Mouse (Mus musculus) intestine, embryonic 15.5 days (tissue): Measurements from ENCODE around the gene Ppp1r36. TPM values are rescaled to one million over a fixed set of nuclear protein-coding genes. Genes with fewer than 3 reads are reported as not detected.

Source experiments
- ATAC-seq: fragments of 200-750 bp; cut with Nextera tagmentation; 2 replicates; pipeline ENCODE4 v1.8.0; 2017; ENCODE audit warnings: moderate TSS enrichment, moderate library complexity
- H3K27ac ChIP-seq: fragments of 300-500 bp; sonication (generic); 2 replicates; pipeline ENCODE4 v1.5.1; 2015; ENCODE audit warnings: mild to moderate bottlenecking, inconsistent platforms
- H3K27me3 ChIP-seq: fragments of 300-500 bp; sonication (generic); replicated peaks from 2 replicates; pipeline ENCODE4 v1.6.1; 2015; ENCODE audit warnings: inconsistent platforms
- H3K36me3 ChIP-seq: fragments of 300-500 bp; sonication (generic); 2 replicates; pipeline ENCODE4 v1.6.1; 2015; ENCODE audit warnings: inconsistent platforms
- H3K4me1 ChIP-seq: fragments of 300-500 bp; sonication (generic); replicated peaks from 2 replicates; pipeline ENCODE4 v1.6.1; 2015; ENCODE audit warnings: inconsistent platforms
- H3K4me2 ChIP-seq: fragments of 300-500 bp; sonication (generic); replicated peaks from 2 replicates; pipeline ENCODE4 v1.6.1; 2015; ENCODE audit warnings: mild to moderate bottlenecking, inconsistent platforms
- H3K4me3 ChIP-seq: fragments of 300-500 bp; sonication (generic); replicated peaks from 2 replicates; pipeline ENCODE4 v1.5.1; 2015; ENCODE audit warnings: inconsistent platforms
- H3K9ac ChIP-seq: fragments of 300-500 bp; sonication (generic); 2 replicates; pipeline ENCODE4 v1.6.1; 2015; ENCODE audit warnings: inconsistent platforms
- H3K9me3 ChIP-seq: fragments of 300-500 bp; sonication (generic); 2 replicates; pipeline ENCODE4 v1.6.1; 2016; ENCODE audit warnings: inconsistent platforms
- WGBS: fragments of 180-500 bp; shearing (Covaris S2); methylation state at CpG from one replicate; pipeline ENCODE4 v1.1.7; 2015; 5-methylcytosine and 5-hydroxymethylcytosine counted together
- polyA plus RNA-seq: library from polyadenylated mRNA; unstranded; fragments of >200 nt; fragmentation: Nextera tagmentation; extraction: Ambion mirVana; gene quantifications from 2 replicates; pipeline ENCODE4 v1.2.1, GENCODE M21; 2015

Ppp1r36 gene
- polyA plus RNA-seq, 1 experiment from 2014 or later, result 1.5 TPM

- WGBS, result 2% methylated on average over 50 of the region's 54 CpGs
- Histone ChIP-seq H3K9ac (peak overlapping the region; percentile 68), H3K4me1 (peaks cover 20% of the 10 kb centered on the region), H3K27me3 (peaks cover 15% of the 10 kb centered on the region), H3K36me3 (no peaks in the 10 kb centered on the region), H3K4me3 (peak overlapping the region; percentile 68), H3K4me2 (peak overlapping the region; percentile 91), H3K9me3 (no peaks in the 10 kb centered on the region), H3K27ac (peak overlapping the region; percentile 95)
- peak; percentile 94 for ATAC-seq
Observed at GRCm38 (mm10) chr12:76402991-76403885, 14.1 kb upstream of the Ppp1r36 start.

DNA sequence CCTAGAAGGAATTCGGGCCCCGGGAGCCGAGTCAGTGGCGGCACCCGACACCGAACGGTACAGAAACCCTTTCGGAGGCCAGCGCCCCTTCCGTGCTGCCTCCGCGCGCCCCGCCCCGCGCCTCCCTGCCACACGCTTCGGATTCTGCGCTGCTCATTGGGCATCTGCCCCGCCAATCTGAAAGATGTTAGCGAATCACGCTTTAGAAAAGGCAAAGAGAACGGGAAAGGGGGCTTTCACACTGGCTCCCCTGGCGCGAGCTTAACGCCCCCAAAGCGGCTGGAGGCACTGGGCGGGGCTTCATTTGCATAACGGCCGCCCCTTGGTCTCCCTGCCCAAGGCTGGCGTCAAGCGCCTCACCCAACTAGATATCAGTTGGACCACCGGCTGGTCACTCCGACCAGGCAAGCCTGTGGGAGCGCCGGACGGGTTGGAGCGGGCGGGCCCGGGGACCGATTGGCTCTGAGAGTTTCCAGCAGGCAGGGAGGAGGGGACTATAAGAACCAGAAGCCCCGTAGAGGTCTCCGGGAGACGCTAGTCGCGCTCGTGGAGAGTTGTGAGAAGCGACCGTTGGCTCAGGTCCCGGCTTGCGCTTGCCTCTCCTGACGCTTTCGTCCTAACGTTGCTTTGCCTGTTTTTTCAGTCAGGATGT lies 13.3 kb upstream of the Ppp1r36 start, which contains the start of gene Hspa2:
Gene Hspa2 (plus strand): TSS at position 291 of the 652 bp plus-strand sequence.
- H3K36me3 ChIP-seq, result no peaks in the 10 kb centered on the region
- under 1% methylated on average over 54 of the region's 54 CpGs for WGBS
- peaks cover 15% of the 10 kb centered on the region for H3K27me3 ChIP-seq

GRCm38 (mm10) chr12:76404836-76405182 lies 12.5 kb upstream of the Ppp1r36 start:
- 8% methylated on average over 20 of the region's 20 CpGs for WGBS
- Histone ChIP-seq H3K9me3 (no peaks in the 10 kb centered on the region), H3K27me3 (peaks cover 15% of the 10 kb centered on the region), H3K36me3 (no peaks in the 10 kb centered on the region), H3K27ac (no peak overlapping the region), H3K4me1 (peaks cover 20% of the 10 kb centered on the region), H3K9ac (no peak overlapping the region; the same call in 1 of the 2 replicates), H3K4me3 (peak overlapping the region; percentile 68), H3K4me2 (peak overlapping the region; percentile 91)
- no peak for ATAC-seq

More for the DNA sequence above, 13.3 kb upstream of the Ppp1r36 start, which contains the start of gene Hspa2:
- peak within 1 kb of the TSS; percentile 95 for H3K27ac ChIP-seq
- H3K9ac ChIP-seq, result peak within 1 kb of the TSS; percentile 68
- H3K4me1 ChIP-seq, result peaks cover 20% of the 10 kb centered on the region
- no peaks in the 10 kb centered on the region for H3K9me3 ChIP-seq
- H3K4me2 ChIP-seq, result peak within 1 kb of the TSS; percentile 91
- peak within 1 kb of the TSS; percentile 68 for H3K4me3 ChIP-seq
- peak; percentile 98 for ATAC-seq

- Histone ChIP-seq H3K4me3 (peak overlapping the region; percentile 68), H3K9ac (no peak overlapping the region), H3K9me3 (no peaks in the 10 kb centered on the region), H3K27me3 (peaks cover 15% of the 10 kb centered on the region), H3K27ac (no peak overlapping the region), H3K4me1 (peaks cover 20% of the 10 kb centered on the region), H3K36me3 (no peaks in the 10 kb centered on the region), H3K4me2 (peak overlapping the region; percentile 91)
- no peak for ATAC-seq
- WGBS, result 4% methylated on average over 64 of the region's 64 CpGs
Observed at GRCm38 (mm10) chr12:76405183-76405970, 12.0 kb upstream of the Ppp1r36 start.

- Histone ChIP-seq H3K9ac (no peak overlapping the region), H3K27me3 (peaks cover 15% of the 10 kb centered on the region)
- WGBS, result 6% methylated on average over 23 of the region's 23 CpGs
Observed at GRCm38 (mm10) chr12:76405971-76406370, 11.4 kb upstream of the Ppp1r36 start.

DNA sequence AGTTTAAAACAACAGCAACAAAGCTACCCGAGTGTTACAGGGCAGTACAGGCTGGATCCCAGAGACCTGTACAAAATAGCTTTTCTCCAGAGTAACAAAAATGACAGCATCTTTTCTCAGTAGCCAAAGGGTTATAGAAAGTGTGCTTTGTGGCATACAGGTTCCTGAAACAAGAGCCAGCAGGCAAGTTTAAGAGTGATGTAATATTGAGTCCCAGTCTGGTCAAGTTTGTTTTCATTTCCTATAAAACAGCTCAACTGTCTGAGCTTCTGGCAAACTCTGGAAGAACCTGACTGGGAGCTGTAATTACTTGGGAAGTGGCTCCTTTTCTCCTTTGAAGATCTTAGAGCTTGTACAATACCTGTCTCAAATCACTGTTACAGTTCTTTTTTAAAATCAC lies 10.2 kb upstream of the Ppp1r36 start:
- H3K4me1 ChIP-seq, result peaks cover 20% of the 10 kb centered on the region
- H3K9me3 ChIP-seq, result no peaks in the 10 kb centered on the region
- no peak overlapping the region for H3K4me3 ChIP-seq
- 51% methylated on average over 1 of the region's 1 CpGs for WGBS
- ATAC-seq, result no peak
- H3K9ac ChIP-seq, result no peak overlapping the region
- H3K36me3 ChIP-seq, result no peaks in the 10 kb centered on the region
- no peak overlapping the region for H3K27ac ChIP-seq
- H3K4me2 ChIP-seq, result no peak overlapping the region
- peaks cover 15% of the 10 kb centered on the region for H3K27me3 ChIP-seq

More at GRCm38 (mm10) chr12:76405971-76406370, 11.4 kb upstream of the Ppp1r36 start:
- H3K36me3 ChIP-seq, result no peaks in the 10 kb centered on the region
- H3K27ac ChIP-seq, result no peak overlapping the region
- H3K9me3 ChIP-seq, result no peaks in the 10 kb centered on the region
- H3K4me2 ChIP-seq, result peak overlapping the region; percentile 91
- ATAC-seq, result no peak
- H3K4me3 ChIP-seq, result peak overlapping the region; percentile 68
- H3K4me1 ChIP-seq, result peaks cover 20% of the 10 kb centered on the region

DNA sequence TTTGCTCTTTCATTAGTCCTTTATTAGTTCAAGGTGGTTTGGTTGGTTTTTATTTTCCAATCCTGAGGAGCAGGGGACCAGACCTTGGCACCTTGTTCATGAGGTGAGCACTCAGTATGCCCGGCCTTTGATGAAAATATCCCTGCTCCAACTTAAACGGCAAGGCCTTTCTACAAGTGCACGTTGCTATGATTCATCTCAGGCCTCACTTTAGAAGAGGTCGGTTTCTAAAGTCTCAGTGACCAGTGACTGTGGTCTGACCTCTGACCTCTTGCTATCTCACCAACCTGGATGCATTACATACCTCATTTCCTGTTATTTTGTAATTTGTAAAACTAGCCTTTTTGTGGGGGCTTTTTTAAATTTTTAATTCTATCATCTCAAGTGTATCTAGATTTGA lies 8.2 kb upstream of the Ppp1r36 start:
- Histone ChIP-seq H3K36me3 (no peaks in the 10 kb centered on the region), H3K9ac (no peak overlapping the region), H3K9me3 (no peaks in the 10 kb centered on the region), H3K4me3 (no peak overlapping the region), H3K4me2 (no peak overlapping the region), H3K27ac (no peak overlapping the region), H3K4me1 (peaks cover 16% of the 10 kb centered on the region), H3K27me3 (peaks cover 15% of the 10 kb centered on the region)
- no peak for ATAC-seq
- WGBS, result 68% methylated on average over 4 of the region's 4 CpGs

GRCm38 (mm10) chr12:76415383-76416010 lies 1.8 kb upstream of the Ppp1r36 start:
- ATAC-seq, result no peak
- 74% methylated on average over 12 of the region's 12 CpGs for WGBS

DNA sequence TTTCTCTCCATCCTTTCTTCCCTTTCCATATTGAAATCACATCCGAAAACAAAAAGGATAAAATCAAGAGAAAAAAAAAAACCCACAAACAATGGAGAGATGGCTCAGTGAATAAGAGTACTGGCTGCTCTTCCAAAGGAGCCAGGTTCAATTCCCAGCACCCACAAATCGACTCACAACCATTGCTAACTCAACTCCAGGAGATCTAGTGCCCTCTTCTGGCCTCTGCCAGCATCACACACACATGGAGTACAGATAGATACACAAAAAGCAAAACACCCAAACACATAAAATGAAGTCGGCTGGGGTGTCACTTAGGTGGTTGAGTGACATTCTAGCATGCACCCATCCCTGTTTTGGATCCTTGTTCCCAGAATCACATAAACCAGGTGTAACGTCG lies 1.0 kb downstream of the Ppp1r36 start:
- whole genome bisulfite sequencing, result 92% methylated on average over 5 of the region's 5 CpGs
- Histone ChIP-seq H3K27me3 (no peaks in the 10 kb centered on the region), H3K4me2 (no peak overlapping the region), H3K9me3 (no peaks in the 10 kb centered on the region), H3K36me3 (no peaks in the 10 kb centered on the region), H3K4me3 (no peak overlapping the region), H3K4me1 (peaks cover 4% of the 10 kb centered on the region; the same call in 1 of the 2 replicates), H3K9ac (no peak overlapping the region), H3K27ac (no peak overlapping the region)
- ATAC-seq, result no peak

More at GRCm38 (mm10) chr12:76415383-76416010, 1.8 kb upstream of the Ppp1r36 start:
- Histone ChIP-seq H3K27me3 (no peaks in the 10 kb centered on the region), H3K4me2 (no peak overlapping the region), H3K4me1 (peaks cover 4% of the 10 kb centered on the region; the same call in 1 of the 2 replicates), H3K9ac (no peak overlapping the region), H3K27ac (no peak overlapping the region), H3K4me3 (no peak overlapping the region), H3K9me3 (no peaks in the 10 kb centered on the region), H3K36me3 (no peaks in the 10 kb centered on the region)

DNA sequence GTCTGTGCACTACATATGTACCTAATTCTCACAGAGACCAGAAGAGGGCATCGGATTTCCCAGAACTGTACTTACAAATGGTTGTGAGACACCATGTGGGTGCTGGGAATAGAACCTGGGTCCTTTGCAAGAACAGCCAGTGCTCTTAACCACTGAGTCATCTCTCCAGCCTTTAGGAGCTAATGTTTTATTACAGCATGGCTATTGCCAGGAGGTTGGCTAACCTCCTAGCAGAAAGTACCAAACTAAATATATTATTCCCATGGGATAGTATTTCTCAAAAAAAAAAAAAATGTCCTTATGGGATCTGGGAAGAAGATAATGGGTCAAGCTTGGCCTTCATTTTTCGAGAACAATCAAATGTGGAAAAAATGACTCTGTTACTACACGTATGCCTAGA lies 7.9 kb downstream of the Ppp1r36 start:
- Histone ChIP-seq H3K4me3 (no peak overlapping the region), H3K9ac (no peak overlapping the region), H3K27me3 (no peaks in the 10 kb centered on the region), H3K4me2 (no peak overlapping the region), H3K27ac (no peak overlapping the region), H3K9me3 (no peaks in the 10 kb centered on the region), H3K4me1 (no peaks in the 10 kb centered on the region), H3K36me3 (no peaks in the 10 kb centered on the region)
- no peak for ATAC-seq
- WGBS, result 93% methylated on average over 3 of the region's 3 CpGs

DNA sequence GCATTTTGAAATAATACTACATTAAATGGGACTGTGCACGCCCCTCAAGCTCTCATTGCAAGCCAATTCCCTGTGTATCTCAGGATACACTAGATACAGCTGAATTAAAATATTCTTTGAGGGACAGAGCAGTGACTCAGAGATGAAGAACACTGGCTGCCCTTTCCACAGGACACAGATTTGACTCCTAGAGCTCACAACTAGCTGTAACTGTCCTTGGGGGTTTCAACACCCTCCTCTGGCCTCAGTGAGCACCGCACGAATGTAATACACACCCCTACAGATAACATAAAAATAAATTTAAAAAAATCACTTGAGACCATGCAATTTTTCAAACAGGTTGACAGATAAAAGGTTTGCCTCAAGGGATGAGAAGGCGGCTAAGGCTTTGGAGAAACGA lies 10.2 kb downstream of the Ppp1r36 start:
- Histone ChIP-seq H3K4me3 (no peak overlapping the region), H3K27me3 (no peaks in the 10 kb centered on the region), H3K4me1 (no peaks in the 10 kb centered on the region), H3K36me3 (no peaks in the 10 kb centered on the region), H3K27ac (no peak overlapping the region), H3K4me2 (no peak overlapping the region), H3K9me3 (no peaks in the 10 kb centered on the region), H3K9ac (no peak overlapping the region)
- no peak for ATAC-seq
- WGBS, result 60% methylated on average over 5 of the region's 5 CpGs
